Comparison of ENCODE assay signal across 8 mouse cellular contexts in genomic region chr2:73263172-73263765, GRCm38 (mm10). TPM values are rescaled to one million over a fixed set of nuclear protein-coding genes. Genes with fewer than 3 reads are reported as not detected.
DNase-seq lines count a peak whose midpoint lies in the region; ATAC-seq and TF ChIP-seq lines count a peak whose summit lies in the region.

No protein-coding gene starts in this region.

- TF ChIP-seq POLR2A in kidney, adult 2 months (IDR thresholded peaks at IDR 0.05; ENCODE audit: low read depth, low read length): no peak

- H3K27me3 ChIP-seq in kidney, postnatal 0 days (ENCODE audit: insufficient read depth, low read length): peaks cover 53% of the 10 kb centered on the region
- H3K27me3 ChIP-seq in kidney, adult 2 months (replicated peaks; ENCODE audit: control insufficient read depth, insufficient read depth, low read length): peaks cover 4% of the 10 kb centered on the region
- peaks cover 57% of the 10 kb centered on the region for H3K27me3 ChIP-seq in embryonic facial prominence, embryonic 13.5 days
- H3K27me3 ChIP-seq in intestine, embryonic 14.5 days (replicated peaks; ENCODE audit: control insufficient read depth, insufficient read depth, low read length): peaks cover 64% of the 10 kb centered on the region
- peaks cover 63% of the 10 kb centered on the region for H3K27me3 ChIP-seq in neural tube, embryonic 12.5 days (replicated peaks)

- no peaks in the 10 kb centered on the region for H3K9me3 ChIP-seq in kidney, postnatal 0 days (replicated peaks; ENCODE audit: low read length)
- 0 out of 2 replicates have a peak, but pooled peaks cover 4% of the 10 kb centered on the region for H3K9me3 ChIP-seq in embryonic facial prominence, embryonic 13.5 days
- 0 out of 2 replicates have a peak, but pooled peaks cover 3% of the 10 kb centered on the region for H3K9me3 ChIP-seq in intestine, embryonic 14.5 days (ENCODE audit: control insufficient read depth, low read length)
- no peaks in the 10 kb centered on the region for H3K9me3 ChIP-seq in neural tube, embryonic 12.5 days

- WGBS in kidney, postnatal 0 days: 8% methylated on average over 16 of the region's 16 CpGs
- 21% methylated on average over 16 of the region's 16 CpGs for WGBS in kidney, adult 2 months
- WGBS in embryonic facial prominence, embryonic 13.5 days: 3% methylated on average over 16 of the region's 16 CpGs
- WGBS in intestine, embryonic 14.5 days: 7% methylated on average over 16 of the region's 16 CpGs
- WGBS in neural tube, embryonic 12.5 days: 7% methylated on average over 16 of the region's 16 CpGs

- H3K4me1 ChIP-seq in kidney, postnatal 0 days (replicated peaks; ENCODE audit: insufficient read depth, low read length): peaks cover 10% of the 10 kb centered on the region; the same call in 1 of the 2 replicates
- H3K4me1 ChIP-seq in kidney, adult 2 months (ENCODE audit: control insufficient read depth, insufficient read depth, low read length): 0 out of 2 replicates have a peak, but pooled peaks cover 3% of the 10 kb centered on the region
- peaks cover 34% of the 10 kb centered on the region for H3K4me1 ChIP-seq in embryonic facial prominence, embryonic 13.5 days
- H3K4me1 ChIP-seq in intestine, embryonic 14.5 days (replicated peaks; ENCODE audit: control insufficient read depth, insufficient read depth, low read length): peaks cover 16% of the 10 kb centered on the region
- H3K4me1 ChIP-seq in neural tube, embryonic 12.5 days: peaks cover 7% of the 10 kb centered on the region; the same call in 1 of the 2 replicates

- TF ChIP-seq CTCF in kidney, postnatal 0 days (IDR thresholded peaks at IDR 0.05; ENCODE audit: low read depth): no peak
- TF ChIP-seq CTCF in kidney, adult 2 months (conservative IDR thresholded peaks at IDR 0.05; ENCODE audit: insufficient read depth, insufficient read length, low read depth, low read length): no peak

- H3K4me2 ChIP-seq in kidney, postnatal 0 days (ENCODE audit: low read length): peak overlapping the region; percentile 71
- peak overlapping the region; percentile 88 for H3K4me2 ChIP-seq in embryonic facial prominence, embryonic 13.5 days
- H3K4me2 ChIP-seq in intestine, embryonic 14.5 days (ENCODE audit: low read length): peak overlapping the region; percentile 77
- H3K4me2 ChIP-seq in neural tube, embryonic 12.5 days (replicated peaks): peak overlapping the region; percentile 58

- peak; percentile 50 for DNase-seq in kidney, postnatal 0 days (ENCODE audit: low spot score)
- DNase-seq in kidney, adult 2 months: no peak
- peak; percentile 53 for DNase-seq in intestine, embryonic 14.5 days (ENCODE audit: low spot score)
- no peak for DNase-seq in cerebellum, adult 11 months
- no peak for DNase-seq in ovary, postnatal 10 days (ENCODE audit: low spot score)
- DNase-seq in testis, postnatal 14 days (ENCODE audit: low spot score): no peak

- H3K36me3 ChIP-seq in kidney, postnatal 0 days (ENCODE audit: insufficient read depth, low read length): no peaks in the 10 kb centered on the region
- no peaks in the 10 kb centered on the region for H3K36me3 ChIP-seq in kidney, adult 2 months (ENCODE audit: control insufficient read depth, insufficient read depth, low read length)
- no peaks in the 10 kb centered on the region for H3K36me3 ChIP-seq in embryonic facial prominence, embryonic 13.5 days
- no peaks in the 10 kb centered on the region for H3K36me3 ChIP-seq in intestine, embryonic 14.5 days (ENCODE audit: control insufficient read depth, insufficient read depth, low read length)
- no peaks in the 10 kb centered on the region for H3K36me3 ChIP-seq in neural tube, embryonic 12.5 days

- H3K4me3 ChIP-seq in kidney, postnatal 0 days (replicated peaks; ENCODE audit: low read depth, low read length): peak overlapping the region; percentile 42
- H3K4me3 ChIP-seq in kidney, adult 2 months (ENCODE audit: insufficient read depth, low read depth, low read length): no peak overlapping the region
- peak overlapping the region; percentile 54 for H3K4me3 ChIP-seq in embryonic facial prominence, embryonic 13.5 days
- peak overlapping the region; percentile 34 for H3K4me3 ChIP-seq in intestine, embryonic 14.5 days (ENCODE audit: low read depth, low read length)
- peak overlapping the region; percentile 29 for H3K4me3 ChIP-seq in neural tube, embryonic 12.5 days

- peak overlapping the region; percentile 40 for H3K9ac ChIP-seq in kidney, postnatal 0 days (ENCODE audit: low read depth, low read length)
- H3K9ac ChIP-seq in embryonic facial prominence, embryonic 13.5 days: peak overlapping the region; percentile 69
- peak overlapping the region; percentile 22; the same call in 1 of the 2 replicates for H3K9ac ChIP-seq in intestine, embryonic 14.5 days (ENCODE audit: low read length)
- no peak overlapping the region for H3K9ac ChIP-seq in neural tube, embryonic 12.5 days

- 0 out of 2 replicates have a peak, but pooled peaks have one; percentile 7 for ATAC-seq in kidney, postnatal 0 days (replicated peaks; ENCODE audit: low FRiP score, low read depth)
- ATAC-seq in embryonic facial prominence, embryonic 13.5 days (ENCODE audit: insufficient number of reproducible peaks, insufficient read depth, low FRiP score, low TSS enrichment, low read depth): no peak
- no peak for ATAC-seq in intestine, embryonic 14.5 days (replicated peaks; ENCODE audit: low FRiP score, low TSS enrichment, low read depth)
- no peak for ATAC-seq in neural tube, embryonic 12.5 days (ENCODE audit: low FRiP score, low read depth)

- no peak overlapping the region for H3K27ac ChIP-seq in kidney, postnatal 0 days
- H3K27ac ChIP-seq in kidney, adult 2 months (ENCODE audit: insufficient read depth, low read depth, low read length): no peak overlapping the region
- peak overlapping the region; percentile 39; the same call in 1 of the 2 replicates for H3K27ac ChIP-seq in embryonic facial prominence, embryonic 13.5 days
- H3K27ac ChIP-seq in intestine, embryonic 14.5 days (ENCODE audit: low read depth): no peak overlapping the region
- H3K27ac ChIP-seq in neural tube, embryonic 12.5 days: no peak overlapping the region

RNA-seq across cellular contexts. Expression of gene Sp9, which starts 8.5 kb away (rescaled TPM):
- not detected in 2 replicates for polyA plus RNA-seq in kidney, postnatal 0 days (2015; fragmentation: Nextera tagmentation; extraction: Ambion mirVana)
- not detected in 2 replicates for polyA plus RNA-seq in kidney, adult 2 months (2012; rRNA removed)
- polyA plus RNA-seq in embryonic facial prominence, embryonic 13.5 days (2015; fragmentation: Nextera tagmentation; extraction: Ambion mirVana): 2.5 and 3.7 TPM in 2 replicates
- not detected in 2 replicates for polyA plus RNA-seq in intestine, embryonic 14.5 days (2014; fragmentation: Nextera tagmentation; extraction: Ambion mirVana)
- 2.2 and 2.7 TPM in 2 replicates for polyA plus RNA-seq in neural tube, embryonic 12.5 days (2016; fragmentation: Nextera tagmentation; extraction: Ambion mirVana)

RNA-seq across cellular contexts. Expression of gene Ola1, which starts 44.5 kb away (rescaled TPM):
- 69.5 and 73.4 TPM in 2 replicates for polyA plus RNA-seq in kidney, postnatal 0 days (2015; fragmentation: Nextera tagmentation; extraction: Ambion mirVana)
- 4.3 and 8.2 TPM in 2 replicates for polyA plus RNA-seq in kidney, adult 2 months (2012; rRNA removed)
- polyA plus RNA-seq in embryonic facial prominence, embryonic 13.5 days (2015; fragmentation: Nextera tagmentation; extraction: Ambion mirVana): 108 and 118 TPM in 2 replicates
- 92.0 and 94.6 TPM in 2 replicates for polyA plus RNA-seq in intestine, embryonic 14.5 days (2014; fragmentation: Nextera tagmentation; extraction: Ambion mirVana)
- polyA plus RNA-seq in neural tube, embryonic 12.5 days (2016; fragmentation: Nextera tagmentation; extraction: Ambion mirVana): 84.5 and 86.3 TPM in 2 replicates

RNA-seq across cellular contexts. Expression of gene Scrn3, which starts 49.1 kb away (rescaled TPM):
- polyA plus RNA-seq in kidney, postnatal 0 days (2015; fragmentation: Nextera tagmentation; extraction: Ambion mirVana): 15.9 TPM in 2 replicates
- 14.7 and 18.1 TPM in 2 replicates for polyA plus RNA-seq in kidney, adult 2 months (2012; rRNA removed)
- 15.0 and 17.5 TPM in 2 replicates for polyA plus RNA-seq in embryonic facial prominence, embryonic 13.5 days (2015; fragmentation: Nextera tagmentation; extraction: Ambion mirVana)
- 12.2 and 12.6 TPM in 2 replicates for polyA plus RNA-seq in intestine, embryonic 14.5 days (2014; fragmentation: Nextera tagmentation; extraction: Ambion mirVana)
- polyA plus RNA-seq in neural tube, embryonic 12.5 days (2016; fragmentation: Nextera tagmentation; extraction: Ambion mirVana): 11.2 and 12.3 TPM in 2 replicates

RNA-seq across cellular contexts. Expression of gene Cir1, which starts 49.2 kb away (rescaled TPM):
- polyA plus RNA-seq in kidney, postnatal 0 days (2015; fragmentation: Nextera tagmentation; extraction: Ambion mirVana): 28.5 and 33.8 TPM in 2 replicates
- polyA plus RNA-seq in kidney, adult 2 months (2012; rRNA removed): 3.8 and 5.5 TPM in 2 replicates
- 34.7 and 35.4 TPM in 2 replicates for polyA plus RNA-seq in embryonic facial prominence, embryonic 13.5 days (2015; fragmentation: Nextera tagmentation; extraction: Ambion mirVana)
- 22.3 and 24.5 TPM in 2 replicates for polyA plus RNA-seq in intestine, embryonic 14.5 days (2014; fragmentation: Nextera tagmentation; extraction: Ambion mirVana)
- polyA plus RNA-seq in neural tube, embryonic 12.5 days (2016; fragmentation: Nextera tagmentation; extraction: Ambion mirVana): 23.9 and 24.6 TPM in 2 replicates

Comparison
In these comparisons a context has a peak if more than half of its experiments do, and no peak if none do; other contexts are left out.
1. DNase-seq: peak in kidney, postnatal 0 days (single experiment) and intestine, embryonic 14.5 days (single experiment); none in kidney, adult 2 months (single experiment), cerebellum, adult 11 months (single experiment), ovary, postnatal 10 days (single experiment) and testis, postnatal 14 days (single experiment).
2. Peak in every context shown above with its lines, with median percentiles within 50 percentile points of each other: H3K4me2 ChIP-seq.